Mouse (Mus musculus) right cerebral cortex, postnatal 25 days (tissue): ENCODE data around the gene Slc13a5.

Experiments
- DNase-seq: peaks from one replicate; pipeline ENCODE4 v3.0.0; 2022

Slc13a5 gene

DNA sequence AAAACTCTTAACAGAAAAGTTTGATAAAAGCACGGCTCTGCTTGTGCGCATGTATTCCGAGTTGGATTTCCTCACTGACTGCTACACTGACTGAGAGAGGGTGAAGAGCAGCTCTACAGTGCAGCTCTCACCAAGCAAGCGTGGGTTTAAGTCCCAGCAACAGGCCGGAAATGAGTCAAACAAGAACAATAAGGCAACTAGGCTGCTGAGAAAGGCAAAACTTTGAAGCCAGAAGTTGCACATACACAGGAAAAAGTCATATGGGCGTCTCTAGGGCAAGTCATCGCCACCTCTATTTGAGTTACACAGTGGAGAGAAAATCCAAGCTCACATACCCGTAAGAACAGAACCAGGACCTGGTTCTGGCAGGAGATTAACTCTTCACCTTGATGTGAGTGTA lies 70.5 kb downstream of the Slc13a5 start:
- DNase-seq = no peak

GRCm38 (mm10) chr11:72194259-72194658 lies 72.8 kb downstream of the Slc13a5 start:
- no peak for DNase-seq
